In the genomic region with DNA sequence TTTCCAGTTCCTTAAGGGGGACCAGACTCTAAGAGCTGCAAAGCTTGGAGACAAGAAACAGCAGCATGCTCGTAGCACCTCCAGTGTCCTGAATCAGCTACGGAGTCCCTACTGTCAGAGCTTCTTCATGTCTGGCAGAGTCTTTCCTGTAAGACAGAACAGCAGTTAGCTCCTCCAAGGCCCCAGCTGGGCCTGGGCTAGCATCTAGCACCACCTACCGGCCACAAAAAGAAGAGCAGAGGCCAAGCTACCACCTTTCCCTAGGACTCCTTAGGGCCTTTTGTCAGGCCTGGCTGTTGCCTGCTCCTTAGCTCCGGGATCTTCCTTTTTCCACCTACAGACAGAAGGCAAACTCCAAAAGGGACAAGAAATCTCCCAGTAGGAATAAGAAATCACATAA, we compare ENCODE assay signal across 9 mouse cellular contexts.
DNase-seq lines count a peak whose midpoint lies in the region; ATAC-seq lines count a peak whose summit lies in the region.
"Had no signal": no experiment of that assay in that cellular context is flagged by ENCODE, and none has a peak within 500 bp of the region (broad histone marks: within the 10 kb centered on the region; RNA-seq: fewer than 3 reads in every experiment).

No protein-coding gene starts in this region.

- no peaks in the 10 kb centered on the region for H3K36me3 ChIP-seq in forebrain, embryonic 10.5 days (replicated peaks)
- no peaks in the 10 kb centered on the region for H3K36me3 ChIP-seq in hindbrain, embryonic 14.5 days (replicated peaks; ENCODE audit: control insufficient read depth, insufficient read depth)
- H3K36me3 ChIP-seq: limb, embryonic 15.5 days had no signal

- peak; percentile 73; the same call in 1 of the 2 replicates for ATAC-seq in hindbrain, embryonic 14.5 days (ENCODE audit: low FRiP score)
- ATAC-seq in megakaryocyte progenitor cell, adult 5-6 weeks (replicated peaks; ENCODE audit: poor library complexity) = peak; percentile 92

- no peak overlapping the region for H3K4me3 ChIP-seq in brown adipose tissue, adult 24 weeks (ENCODE audit: insufficient read depth, low read depth, low read length)
- no peak overlapping the region for H3K4me3 ChIP-seq in forebrain, embryonic 10.5 days
- no peak overlapping the region for H3K4me3 ChIP-seq in hindbrain, embryonic 14.5 days (replicated peaks; ENCODE audit: low read length)
- H3K4me3 ChIP-seq: limb, embryonic 15.5 days had no signal

- H3K9me3 ChIP-seq in forebrain, embryonic 10.5 days = no peaks in the 10 kb centered on the region
- H3K9me3 ChIP-seq in hindbrain, embryonic 14.5 days (ENCODE audit: control insufficient read depth, low read length) = no peaks in the 10 kb centered on the region
- H3K9me3 ChIP-seq: limb, embryonic 15.5 days had no signal

- no peaks in the 10 kb centered on the region; the same call in 1 of the 2 replicates for H3K4me1 ChIP-seq in brown adipose tissue, adult 24 weeks (ENCODE audit: control insufficient read depth, insufficient read depth, insufficient read length, low read length)
- H3K4me1 ChIP-seq in forebrain, embryonic 10.5 days = peaks cover 13% of the 10 kb centered on the region
- H3K4me1 ChIP-seq in hindbrain, embryonic 14.5 days (replicated peaks; ENCODE audit: control insufficient read depth, insufficient read depth, low read length) = peaks cover 16% of the 10 kb centered on the region
- H3K4me1 ChIP-seq: limb, embryonic 15.5 days had no signal

- H3K27ac ChIP-seq in brown adipose tissue, adult 24 weeks (replicated peaks; ENCODE audit: low read depth, low read length) = 0 out of 2 replicates have a peak overlapping the region, but pooled peaks have one; percentile 6
- H3K27ac ChIP-seq in forebrain, embryonic 10.5 days = no peak overlapping the region
- H3K27ac ChIP-seq in hindbrain, embryonic 14.5 days = no peak overlapping the region
- H3K27ac ChIP-seq: limb, embryonic 15.5 days had no signal

- H3K27me3 ChIP-seq in forebrain, embryonic 10.5 days (ENCODE audit: poor library complexity, severe bottlenecking) = peaks cover 35% of the 10 kb centered on the region
- H3K27me3 ChIP-seq in hindbrain, embryonic 14.5 days (ENCODE audit: control insufficient read depth, insufficient read depth, low read length) = no peaks in the 10 kb centered on the region

- peak; percentile 69 for DNase-seq in Muller cell, postnatal 12 days (ENCODE audit: inconsistent ontology term)
- DNase-seq in forebrain, embryonic 10.5 days (ENCODE audit: extremely low spot score, low spot score) = peak; percentile 66
- DNase-seq in hindbrain, embryonic 14.5 days (ENCODE audit: low spot score) = peak; percentile 89
- DNase-seq in layer of hippocampus, postnatal 14 days (ENCODE audit: low spot score in 2 of 2) = peak; percentile 71 to 78
- DNase-seq in right cerebral cortex, postnatal 25 days = peak; percentile 79
- DNase-seq in yolk sac, embryonic 10.5 days (ENCODE audit: low spot score) = peak; percentile 16

- H3K9ac ChIP-seq in hindbrain, embryonic 14.5 days = no peak overlapping the region
- H3K9ac ChIP-seq: limb, embryonic 15.5 days had no signal

- H3K4me2 ChIP-seq in hindbrain, embryonic 14.5 days (replicated peaks) = no peak overlapping the region
- H3K4me2 ChIP-seq: limb, embryonic 15.5 days had no signal

- 8% methylated on average over 4 of the region's 4 CpGs for WGBS in forebrain, embryonic 10.5 days
- WGBS in hindbrain, embryonic 14.5 days = 4% methylated on average over 4 of the region's 4 CpGs

Comparison
In these comparisons a context has a peak if more than half of its experiments do, and no peak if none do; other contexts are left out.
1. DNase-seq: peak in every context shown above with its lines; median percentile 89 in hindbrain, embryonic 14.5 days; 79 in right cerebral cortex, postnatal 25 days; 74 in layer of hippocampus, postnatal 14 days; 69 in Muller cell, postnatal 12 days; 66 in forebrain, embryonic 10.5 days; 16 in yolk sac, embryonic 10.5 days.